8 mouse cellular contexts compared by ENCODE assay signal in genomic region chr19:10469171-10469658, GRCm38 (mm10). TPM values are rescaled to one million over a fixed set of nuclear protein-coding genes. Genes with fewer than 3 reads are reported as not detected.
DNase-seq lines count a peak whose midpoint lies in the region; ATAC-seq and TF ChIP-seq lines count a peak whose summit lies in the region.
"Had no signal": no experiment of that assay in that cellular context is flagged by ENCODE, and none has a peak within 500 bp of the region (broad histone marks: within the 10 kb centered on the region; RNA-seq: fewer than 3 reads in every experiment).

No protein-coding gene starts in this region.

- no peak for TF ChIP-seq CTCF in layer of hippocampus, adult 2 months (conservative IDR thresholded peaks at IDR 0.05)

- DNase-seq in heart, postnatal 10 days = peak; percentile 51 to 68
- no peak for DNase-seq in heart, postnatal 36 days
- DNase-seq in layer of hippocampus, adult 2 months (ENCODE audit: low spot score in 2 of 2) = peak; percentile 60
- DNase-seq in splenic B cell, adult 2 months (ENCODE audit: low read depth, low spot score) = peak; percentile 52
- DNase-seq in cerebellum, postnatal 25 days = no peak

- H3K9me3 ChIP-seq in megakaryocyte, embryonic 14.5 days = no peaks in the 10 kb centered on the region

- no peaks in the 10 kb centered on the region for H3K4me1 ChIP-seq in megakaryocyte, embryonic 14.5 days

- no peak for ATAC-seq in megakaryocyte, adult 5-6 weeks (ENCODE audit: poor library complexity, severe bottlenecking)

- peak overlapping the region; percentile 76 for H3K27ac ChIP-seq in layer of hippocampus, adult 2 months

- H3K36me3 ChIP-seq in megakaryocyte, embryonic 14.5 days (replicated peaks; ENCODE audit: low read length) = no peaks in the 10 kb centered on the region
- no peaks in the 10 kb centered on the region for H3K36me3 ChIP-seq in splenic B cell, adult 2 months (ENCODE audit: control insufficient read depth, insufficient read depth, low read length, poor library complexity, severe bottlenecking)

- peak overlapping the region; percentile 65 for H3K4me3 ChIP-seq in megakaryocyte, embryonic 14.5 days (replicated peaks)
- H3K4me3 ChIP-seq in layer of hippocampus, adult 2 months = no peak overlapping the region

- intact Hi-C loops in heart, postnatal 10 days (cut with DNase I) = no loop called here
- intact Hi-C loops in heart, postnatal 36 days (cut with DNase I) = no loop called here

- peaks cover 59% of the 10 kb centered on the region for H3K27me3 ChIP-seq in megakaryocyte, embryonic 14.5 days (replicated peaks)
- no peaks in the 10 kb centered on the region for H3K27me3 ChIP-seq in splenic B cell, adult 2 months (ENCODE audit: control insufficient read depth, insufficient read depth, low read length, poor library complexity, severe bottlenecking)

RNA-seq across cellular contexts. Expression of gene Lrrc10b, which starts 11.9 kb away (rescaled TPM):
- 1 to 10 TPM; 2.2 to 7.3 TPM for total RNA-seq in heart, postnatal 10 days (2021)
- total RNA-seq in heart, postnatal 36 days (2021) = 1 to 10 TPM; 1.0 to 1.1 TPM
- 0.12 TPM in 1 of 2 replicates, not detected in the other for polyA plus RNA-seq in megakaryocyte, embryonic 14.5 days (2012; ENCODE audit: insufficient read depth, low replicate concordance)
- total RNA-seq in megakaryocyte, adult 5-6 weeks (2015) = not detected in 2 replicates
- total RNA-seq in megakaryocyte, adult 5-6 weeks (2017) = not detected in 2 replicates
- 10 to 100 TPM; 83.9 to 84.6 TPM for total RNA-seq in layer of hippocampus, adult 2 months (2021)

RNA-seq across cellular contexts. Expression of gene Ppp1r32, which starts 13.5 kb away (rescaled TPM):
- under 1 TPM; 0.40 to 0.93 TPM for total RNA-seq in heart, postnatal 10 days (2021)
- under 1 TPM; 0.19 to 0.61 TPM for total RNA-seq in heart, postnatal 36 days (2021)
- 2.2 and 23.1 TPM in 2 replicates for polyA plus RNA-seq in megakaryocyte, embryonic 14.5 days (2012; ENCODE audit: insufficient read depth, low replicate concordance)
- 0.29 TPM in 1 of 2 replicates, not detected in the other for total RNA-seq in megakaryocyte, adult 5-6 weeks (2015)
- total RNA-seq in megakaryocyte, adult 5-6 weeks (2017) = 0.37 TPM in 1 of 2 replicates, not detected in the other
- 1 to 10 TPM; 2.4 to 3.0 TPM for total RNA-seq in layer of hippocampus, adult 2 months (2021)
- polyA plus RNA-seq: heart, embryonic 14.5 days had no signal

RNA-seq across cellular contexts. Expression of gene Cpsf7, which starts 55.9 kb away (rescaled TPM):
- total RNA-seq in heart, postnatal 10 days (2021) = 10 to 100 TPM; 39.9 to 41.2 TPM
- total RNA-seq in heart, postnatal 36 days (2021) = 10 to 100 TPM; 24.5 to 25.4 TPM
- polyA plus RNA-seq in megakaryocyte, embryonic 14.5 days (2012; ENCODE audit: insufficient read depth, low replicate concordance) = 6.9 and 11.1 TPM in 2 replicates
- 56.3 and 57.1 TPM in 2 replicates for total RNA-seq in megakaryocyte, adult 5-6 weeks (2015)
- total RNA-seq in megakaryocyte, adult 5-6 weeks (2017) = 35.9 and 42.2 TPM in 2 replicates
- 10 to 100 TPM; 80.9 to 81.7 TPM for total RNA-seq in layer of hippocampus, adult 2 months (2021)

RNA-seq across cellular contexts. Expression of gene Sdhaf2, which starts 56.7 kb away (rescaled TPM):
- total RNA-seq in heart, postnatal 10 days (2021) = 10 to 100 TPM; 61.9 to 67.1 TPM
- 10 to 100 TPM; 69.0 to 81.9 TPM for total RNA-seq in heart, postnatal 36 days (2021)
- 1.5 and 8.7 TPM in 2 replicates for polyA plus RNA-seq in megakaryocyte, embryonic 14.5 days (2012; ENCODE audit: insufficient read depth, low replicate concordance)
- 46.9 and 51.5 TPM in 2 replicates for total RNA-seq in megakaryocyte, adult 5-6 weeks (2015)
- total RNA-seq in megakaryocyte, adult 5-6 weeks (2017) = 54.6 and 55.9 TPM in 2 replicates
- 10 to 100 TPM; 53.4 to 63.0 TPM for total RNA-seq in layer of hippocampus, adult 2 months (2021)

Comparison
In these comparisons a context has a peak if more than half of its experiments do, and no peak if none do; other contexts are left out.
1. DNase-seq: peak in heart, postnatal 10 days (2 of 2), layer of hippocampus, adult 2 months (2 of 2) and splenic B cell, adult 2 months (single experiment); none in heart, postnatal 36 days (0 of 2) and cerebellum, postnatal 25 days (0 of 2).
2. RNA of gene Lrrc10b, which starts 11.9 kb away (total RNA-seq): 83.9 to 84.6 TPM in layer of hippocampus, adult 2 months; 2.2 to 7.3 TPM in heart, postnatal 10 days, 1.0 to 1.1 TPM in heart, postnatal 36 days and not detected in megakaryocyte, adult 5-6 weeks; every median in the first group is over 10 times any median in the second.